Mouse (Mus musculus): ENCODE data around the gene Nog.

Gene Nog

GRCm38 (mm10) chr11:89302056-89302815, at the start of gene Nog:
Gene Nog (minus strand): TSS chr11:89302332.
- WGBS, result under 1% methylated on average over 94 of the region's 97 CpGs

GRCm38 (mm10) chr11:89340238-89340637, 38.1 kb upstream of the Nog start:
- 66% methylated on average over 12 of the region's 12 CpGs for WGBS

GRCm38 (mm10) chr11:89339783-89340182, 37.7 kb upstream of the Nog start:
- 77% methylated on average over 8 of the region's 8 CpGs for WGBS

- WGBS, result 55% methylated on average over 11 of the region's 11 CpGs
Observed at GRCm38 (mm10) chr11:89327089-89327881, 25.2 kb upstream of the Nog start.

- WGBS, result 84% methylated on average over 2 of the region's 2 CpGs
Observed at GRCm38 (mm10) chr11:89321775-89322174, 19.6 kb upstream of the Nog start.

- 42% methylated on average over 6 of the region's 6 CpGs for WGBS
Observed at GRCm38 (mm10) chr11:89319675-89320074, 17.5 kb upstream of the Nog start.

- WGBS, result 32% methylated on average over 8 of the region's 8 CpGs
Observed at GRCm38 (mm10) chr11:89318324-89318723, 16.2 kb upstream of the Nog start.

- WGBS, result 58% methylated on average over 3 of the region's 3 CpGs
Observed at GRCm38 (mm10) chr11:89317757-89318156, 15.6 kb upstream of the Nog start.

GRCm38 (mm10) chr11:89314374-89314773, 12.2 kb upstream of the Nog start:
- WGBS, result 84% methylated on average over 5 of the region's 5 CpGs

GRCm38 (mm10) chr11:89312378-89312777, 10.2 kb upstream of the Nog start:
- 43% methylated on average over 3 of the region's 3 CpGs for WGBS

GRCm38 (mm10) chr11:89310217-89310616, 8.1 kb upstream of the Nog start:
- WGBS, result 70% methylated on average over 11 of the region's 11 CpGs

- WGBS, result 2% methylated on average over 16 of the region's 16 CpGs
Observed at GRCm38 (mm10) chr11:89303421-89303820, 1.3 kb upstream of the Nog start.

- WGBS, result under 1% methylated on average over 29 of the region's 29 CpGs
Observed at GRCm38 (mm10) chr11:89302816-89303180, 666 bp upstream of the Nog start.

GRCm38 (mm10) chr11:89301331-89302055, 639 bp downstream of the Nog start:
- WGBS, result 1% methylated on average over 53 of the region's 53 CpGs

- 3% methylated on average over 26 of the region's 26 CpGs for WGBS
Observed at GRCm38 (mm10) chr11:89299784-89300775, 2.1 kb downstream of the Nog start.

- WGBS, result 2% methylated on average over 24 of the region's 36 CpGs
Observed at GRCm38 (mm10) chr11:89299116-89299783, 2.9 kb downstream of the Nog start.

- 1% methylated on average over 51 of the region's 51 CpGs for WGBS
Observed at GRCm38 (mm10) chr11:89298285-89299010, 3.7 kb downstream of the Nog start.

GRCm38 (mm10) chr11:89297521-89297920, 4.6 kb downstream of the Nog start:
- 79% methylated on average over 5 of the region's 5 CpGs for WGBS

GRCm38 (mm10) chr11:89269809-89270361, 32.2 kb downstream of the Nog start:
- WGBS, result 50% methylated on average over 13 of the region's 13 CpGs

GRCm38 (mm10) chr11:89267520-89267919, 34.6 kb downstream of the Nog start:
- 92% methylated on average over 3 of the region's 3 CpGs for WGBS
